Mouse (Mus musculus): ENCODE measurements around the gene Thsd7b.

The Thsd7b gene

DNA sequence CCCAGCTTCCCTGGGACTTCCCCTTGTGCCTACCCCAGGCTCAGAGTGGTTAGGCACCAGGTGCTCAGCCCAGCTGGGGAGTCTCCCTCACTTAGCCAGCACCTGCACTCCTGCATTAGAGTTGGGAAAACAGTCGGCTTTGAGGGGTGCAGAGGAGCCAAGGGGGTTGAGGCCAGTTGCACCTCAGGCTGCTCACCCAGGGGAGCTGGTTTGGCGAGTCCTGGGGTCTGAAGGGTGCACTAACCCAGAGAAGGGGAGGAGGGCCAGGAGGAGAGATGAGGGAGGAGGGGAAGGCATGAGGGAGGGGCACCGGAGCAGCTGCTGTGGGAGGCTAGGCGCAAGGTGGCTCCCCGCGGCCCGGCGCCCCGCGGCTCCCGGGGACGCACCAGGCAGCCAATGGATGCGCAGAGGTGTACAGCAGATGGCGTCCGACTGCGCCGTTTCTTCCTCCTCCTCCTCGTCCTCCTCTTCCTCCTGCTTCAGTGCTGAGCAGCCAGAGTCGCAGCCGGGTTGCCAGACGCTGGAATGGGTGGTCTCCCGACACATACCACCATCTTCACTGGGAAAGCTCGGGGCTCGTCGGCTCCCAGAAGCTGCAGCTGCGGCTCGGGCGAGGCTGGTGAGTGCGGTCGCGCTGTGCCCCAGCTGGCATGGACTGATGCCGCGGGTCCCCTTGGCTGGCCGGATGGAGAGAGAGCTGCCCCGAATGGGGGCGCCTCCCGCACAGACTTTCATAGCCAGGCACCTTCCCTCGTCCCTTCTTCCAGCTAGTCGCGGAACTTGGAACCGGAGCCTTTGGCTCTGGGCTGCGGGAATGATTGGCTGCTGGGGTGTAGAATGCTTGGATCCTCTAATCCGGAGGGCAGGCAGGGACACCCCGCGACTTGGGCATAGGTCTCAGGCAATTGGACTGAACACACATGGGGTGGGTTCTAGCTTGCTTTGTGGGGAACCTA is at the start of gene Thsd7b:
Thsd7b (plus strand) TSS at position 321 of the 956 bp plus-strand sequence.
- no peak for DNase-seq (ENCODE audit: low spot score in 2 of 2)

DNA sequence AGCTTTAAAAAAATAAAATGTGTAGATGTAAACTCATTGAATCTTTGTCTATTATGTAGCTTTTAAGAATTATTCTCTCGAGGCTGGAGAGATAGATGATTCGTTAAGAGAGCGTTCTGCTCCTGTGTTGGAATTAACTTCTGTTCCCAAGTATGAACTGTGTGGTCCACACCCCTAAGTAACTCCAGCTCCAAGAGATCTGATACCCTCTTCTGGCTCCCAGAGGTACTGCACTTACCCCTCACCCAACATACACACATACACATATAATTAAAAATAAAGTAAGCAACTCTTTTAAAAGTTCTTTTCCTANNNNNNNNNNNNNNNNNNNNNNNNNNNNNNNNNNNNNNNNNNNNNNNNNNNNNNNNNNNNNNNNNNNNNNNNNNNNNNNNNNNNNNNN is 28.8 kb upstream of the Thsd7b start:
- no peak for DNase-seq (ENCODE audit: low spot score in 2 of 2)

DNA sequence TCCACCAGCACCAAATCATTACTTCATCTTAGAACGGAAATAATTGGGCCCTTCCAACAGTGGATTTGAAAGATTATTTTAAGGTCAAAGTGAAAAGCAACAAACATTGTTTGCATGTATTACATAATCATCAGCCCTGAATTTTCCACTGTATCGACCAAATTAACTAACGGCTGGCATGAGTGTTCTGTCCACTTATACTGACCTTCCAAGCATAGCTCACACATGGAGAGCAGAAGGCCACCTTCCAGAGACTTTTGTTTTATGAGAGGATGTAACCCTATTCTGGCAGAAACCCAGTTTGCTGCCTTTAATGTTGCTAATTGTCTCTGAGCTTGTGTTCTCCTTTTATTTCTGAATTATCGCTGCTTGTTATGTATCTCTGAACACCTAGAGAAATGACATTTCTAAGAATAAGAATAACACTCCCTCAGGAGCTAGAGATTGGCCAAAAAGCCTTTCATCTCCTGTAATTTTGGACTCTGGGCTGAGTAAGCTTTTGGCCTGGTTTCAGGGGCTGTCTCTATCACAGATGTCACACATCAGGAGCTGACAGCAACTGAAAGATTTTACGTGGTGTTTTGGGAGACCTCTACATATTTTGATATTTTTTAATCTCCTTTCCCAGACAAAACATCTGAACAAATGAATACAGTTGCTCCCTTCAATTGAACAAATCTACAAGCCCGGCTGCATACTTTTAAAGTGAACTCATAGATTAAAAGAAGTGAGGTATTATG is 22.2 kb upstream of the Thsd7b start:
- no peak for DNase-seq (ENCODE audit: low spot score in 2 of 2)

DNA sequence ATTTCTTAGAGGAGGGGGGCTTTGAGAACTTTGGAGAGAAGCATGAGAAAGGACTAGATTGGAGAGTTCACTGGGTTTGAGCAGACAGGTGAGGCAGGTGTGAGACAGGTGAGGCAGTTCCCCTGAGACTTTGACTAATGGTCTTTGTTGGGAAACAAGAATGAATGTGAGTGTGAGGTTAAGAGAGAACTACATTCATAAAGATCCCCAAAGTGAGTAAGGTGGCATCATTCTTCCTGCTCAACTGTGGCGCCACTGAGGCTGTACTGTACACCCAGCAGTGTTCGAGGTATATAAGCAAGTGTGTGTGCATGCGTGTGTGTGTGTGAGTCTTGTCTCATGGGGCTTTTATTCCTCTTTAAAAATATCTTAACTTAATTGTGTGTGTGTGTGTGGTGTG is 6.4 kb upstream of the Thsd7b start:
- no peak for DNase-seq (ENCODE audit: low spot score in 2 of 2)

DNA sequence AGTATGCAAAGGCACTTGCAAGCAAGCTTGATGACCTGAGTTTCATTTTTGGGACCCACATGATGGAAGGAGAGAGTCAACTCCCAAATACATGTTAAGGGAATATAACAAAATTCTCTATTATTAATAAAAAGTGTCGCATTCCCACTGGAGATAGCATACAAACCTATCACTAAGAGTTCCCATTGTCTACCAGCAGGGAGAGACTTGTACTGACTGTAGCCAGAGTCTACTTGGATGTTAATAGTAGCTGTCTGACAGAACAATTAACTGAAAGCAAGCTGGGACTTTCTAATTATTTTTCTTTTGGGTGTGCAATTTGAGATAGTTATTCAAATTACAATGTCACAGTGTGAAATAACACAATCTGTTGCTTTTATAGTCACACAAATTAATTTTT is 31.1 kb downstream of the Thsd7b start:
- DNase-seq (ENCODE audit: low spot score in 2 of 2): no peak

DNA sequence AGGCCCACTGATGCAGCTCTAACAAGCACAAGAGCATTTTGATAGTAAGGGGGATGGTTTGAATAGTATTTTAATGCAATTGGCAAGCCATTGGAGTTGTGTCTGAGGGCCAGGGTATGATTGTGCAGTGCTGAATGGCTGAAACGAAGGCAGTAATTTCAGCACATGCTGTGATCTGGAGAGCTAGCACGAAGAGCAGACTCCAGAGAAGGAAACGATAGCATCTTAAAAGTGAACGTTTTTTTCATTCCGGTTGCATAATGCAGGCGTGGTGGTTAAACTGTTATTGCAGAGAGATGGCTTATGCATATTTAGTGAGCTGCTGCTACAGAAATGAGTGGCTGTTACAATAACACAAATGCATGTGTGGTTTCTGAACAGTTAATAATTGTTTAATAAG is 51.3 kb downstream of the Thsd7b start:
- no peak for DNase-seq (ENCODE audit: low spot score in 2 of 2)

DNA sequence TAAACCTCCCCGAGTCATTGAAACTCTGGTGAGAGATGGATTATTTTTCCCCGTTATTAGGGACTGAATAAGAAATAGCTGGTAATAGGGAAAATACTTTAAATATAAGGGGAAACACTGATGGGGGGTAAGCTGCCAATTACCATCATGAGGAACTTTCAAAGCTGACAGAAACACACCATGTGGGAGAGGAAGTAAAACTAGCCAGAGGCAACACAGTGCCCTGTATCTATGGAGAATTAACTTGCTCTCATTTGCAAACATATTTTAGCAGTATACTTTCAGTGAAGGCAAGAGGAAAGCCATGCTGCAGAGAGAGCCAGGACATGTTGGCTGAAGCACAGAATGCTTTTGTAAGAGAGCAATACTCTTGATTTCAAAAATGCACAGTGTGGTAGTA is 51.7 kb downstream of the Thsd7b start:
- DNase-seq (ENCODE audit: low spot score in 2 of 2): no peak

DNA sequence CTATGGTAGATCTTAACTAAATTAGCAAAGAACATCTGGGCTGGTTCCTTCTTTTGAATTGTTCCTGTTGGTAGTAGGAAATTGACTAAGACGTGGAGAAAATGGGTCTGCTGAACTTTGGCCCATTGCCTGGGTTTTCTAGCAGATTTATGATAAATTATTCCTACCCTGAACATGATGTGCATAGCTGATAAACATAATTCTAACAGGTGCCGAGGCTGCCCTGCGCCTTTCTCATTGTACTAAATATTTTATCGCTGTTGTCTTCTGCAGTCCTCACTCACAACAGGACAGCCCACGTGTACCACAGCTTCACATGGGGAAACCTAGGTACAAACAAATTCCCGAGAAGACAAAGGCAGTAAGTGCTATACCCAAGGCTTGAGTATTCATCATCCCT is 83.5 kb downstream of the Thsd7b start:
- DNase-seq (ENCODE audit: low spot score in 2 of 2): no peak

DNA sequence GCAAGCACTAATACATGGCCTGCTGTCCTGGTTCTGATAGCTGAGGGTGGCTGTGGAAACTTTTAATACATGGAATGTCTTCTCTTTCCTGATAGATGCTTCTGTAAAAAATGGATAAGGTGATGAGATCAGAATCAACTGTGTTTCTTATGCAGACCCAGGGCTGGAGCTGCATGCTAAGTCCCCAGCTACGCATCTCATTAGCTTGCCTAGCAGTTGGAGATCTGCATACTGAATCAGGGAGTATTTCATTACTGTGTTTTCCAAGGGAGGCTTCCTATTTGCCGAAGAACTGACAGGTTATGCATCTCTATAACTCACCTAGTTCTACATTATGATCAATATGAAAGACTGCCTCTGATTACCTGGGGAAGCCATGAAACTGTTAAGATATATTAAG is 84.3 kb downstream of the Thsd7b start:
- DNase-seq (ENCODE audit: low spot score in 2 of 2): no peak

DNA sequence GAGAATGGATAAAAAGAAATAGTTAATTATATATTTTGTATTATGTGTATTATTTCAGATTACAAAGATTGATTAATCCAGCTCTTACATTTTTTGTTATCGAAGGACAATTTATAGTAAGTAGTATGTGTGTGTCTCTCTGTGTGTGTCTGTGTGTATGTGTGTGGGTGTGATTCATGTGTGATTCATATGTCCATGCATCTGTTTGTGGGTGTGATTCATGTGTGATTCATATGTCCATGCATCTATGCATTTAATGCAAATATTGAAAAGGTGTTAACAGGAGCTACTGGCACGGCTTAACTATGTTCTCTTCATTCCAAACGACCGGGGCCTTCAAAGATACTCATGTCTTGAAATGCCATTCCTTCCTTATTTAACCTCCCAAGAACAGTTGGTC is 90.3 kb downstream of the Thsd7b start:
- no peak for DNase-seq (ENCODE audit: low spot score in 2 of 2)

DNA sequence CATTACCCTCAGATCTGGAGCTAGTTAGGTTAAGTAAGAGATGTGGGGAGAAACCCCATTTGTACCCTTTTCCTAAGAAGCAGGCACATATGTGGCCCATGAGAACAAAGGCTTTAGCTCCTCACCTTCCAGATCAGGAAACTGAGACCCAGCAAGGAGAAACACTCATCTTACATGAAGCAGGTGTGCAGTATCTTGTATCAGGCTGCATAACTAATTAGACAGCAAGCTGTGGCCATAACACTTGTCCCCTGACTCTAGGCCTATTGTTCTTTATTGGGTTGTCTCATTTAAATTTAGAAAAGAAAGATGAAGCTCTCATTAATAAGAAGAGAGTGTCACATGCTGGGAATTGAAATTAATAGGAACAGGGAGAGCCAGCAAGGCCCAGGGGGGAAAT is 91.7 kb downstream of the Thsd7b start:
- no peak for DNase-seq (ENCODE audit: low spot score in 2 of 2)

DNA sequence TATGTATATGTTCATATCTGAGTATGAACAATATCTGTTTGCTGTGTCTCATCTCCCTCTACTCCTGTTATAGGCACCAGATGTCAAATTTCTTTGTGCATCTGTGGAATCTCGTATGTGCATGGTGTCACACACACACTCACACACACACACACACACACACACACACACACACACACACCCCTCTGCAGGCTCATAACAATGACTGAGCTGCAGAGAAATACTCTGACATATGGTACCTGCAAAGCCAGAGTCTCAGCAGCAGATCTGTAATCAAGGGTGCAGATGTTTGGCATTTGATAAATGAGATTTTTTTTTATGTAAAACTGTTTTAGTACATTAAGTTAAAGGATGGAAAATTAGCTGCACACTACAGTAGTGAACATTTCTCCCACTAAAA is 92.5 kb downstream of the Thsd7b start:
- no peak for DNase-seq (ENCODE audit: low spot score in 2 of 2)

DNA sequence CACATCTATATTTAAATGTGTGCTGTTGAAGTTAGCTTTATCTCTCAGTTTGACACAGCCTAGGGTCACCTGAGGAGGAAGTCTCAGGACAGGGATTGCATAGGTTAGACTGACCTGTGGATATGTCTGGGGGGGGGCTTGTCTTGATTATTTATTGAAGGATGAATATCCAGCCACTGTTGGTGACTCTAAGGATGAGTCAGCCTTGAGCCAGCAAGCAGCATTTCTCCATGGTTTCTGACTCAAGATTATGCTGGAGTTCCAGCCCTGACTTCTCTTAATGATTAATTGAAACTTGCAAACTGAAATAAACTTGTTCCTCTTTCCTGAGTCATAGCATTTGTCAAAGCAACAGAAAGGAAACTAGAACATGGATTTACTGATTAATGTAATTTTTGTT is 113.4 kb downstream of the Thsd7b start:
- DNase-seq (ENCODE audit: low spot score in 2 of 2): no peak

DNA sequence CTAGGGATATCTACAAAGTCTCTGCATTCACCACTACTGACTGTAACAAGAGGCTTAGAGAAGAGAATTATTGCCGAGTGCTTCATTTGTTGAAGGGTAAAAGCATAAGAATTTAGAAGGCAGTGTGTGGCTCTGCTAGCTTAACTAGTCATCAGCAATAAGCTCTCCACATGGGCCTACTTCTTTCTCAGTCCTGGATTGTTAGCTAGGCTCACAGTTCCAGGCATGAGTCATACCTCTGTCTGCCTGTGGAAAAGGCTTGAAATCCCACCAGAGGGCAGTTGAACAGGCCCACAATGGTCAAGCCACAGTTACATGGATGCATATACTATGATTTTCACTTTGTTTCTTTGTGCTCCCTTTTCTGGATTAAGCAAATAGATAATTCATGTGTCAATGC is 138.5 kb downstream of the Thsd7b start:
- DNase-seq (ENCODE audit: low spot score in 2 of 2): no peak

DNA sequence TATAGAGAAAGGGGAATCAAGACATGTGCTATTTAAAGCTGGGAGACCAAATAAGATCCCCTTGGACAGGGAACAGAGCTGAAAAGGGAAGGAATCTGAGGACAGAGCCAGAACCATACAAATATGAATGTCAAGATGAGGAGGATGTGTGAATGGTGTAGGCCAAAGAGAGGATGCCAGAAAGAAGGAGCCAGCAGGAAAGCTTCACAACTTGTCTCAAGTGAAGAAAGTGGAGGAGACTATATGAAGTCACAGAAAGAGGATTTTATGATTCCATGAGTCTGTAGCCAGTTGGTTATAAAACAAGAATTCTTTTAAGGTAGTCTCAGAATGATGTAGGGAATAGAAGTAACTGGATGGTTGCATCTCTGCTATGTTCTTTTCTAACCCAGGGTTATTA is 148.5 kb downstream of the Thsd7b start:
- DNase-seq (ENCODE audit: low spot score in 2 of 2): no peak

DNA sequence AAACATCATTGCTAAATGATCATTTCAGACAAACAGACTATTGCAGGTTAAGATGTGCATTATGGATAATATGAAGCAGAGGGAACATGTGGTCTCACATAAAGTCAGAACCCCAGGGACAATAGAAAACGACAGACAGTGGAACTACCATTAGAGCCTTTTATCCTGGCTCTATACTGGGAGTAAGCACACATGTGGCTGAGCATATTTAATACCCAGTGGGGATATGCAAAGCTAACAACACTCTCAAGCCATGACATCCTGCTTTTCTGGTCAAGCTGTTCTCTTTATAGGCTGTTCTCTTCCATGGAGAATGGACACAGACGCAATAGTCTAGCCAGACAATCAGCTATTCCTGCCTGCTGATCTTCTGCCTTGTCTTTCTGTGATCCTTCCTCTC is 191.3 kb downstream of the Thsd7b start:
- no peak for DNase-seq (ENCODE audit: low spot score in 2 of 2)

DNA sequence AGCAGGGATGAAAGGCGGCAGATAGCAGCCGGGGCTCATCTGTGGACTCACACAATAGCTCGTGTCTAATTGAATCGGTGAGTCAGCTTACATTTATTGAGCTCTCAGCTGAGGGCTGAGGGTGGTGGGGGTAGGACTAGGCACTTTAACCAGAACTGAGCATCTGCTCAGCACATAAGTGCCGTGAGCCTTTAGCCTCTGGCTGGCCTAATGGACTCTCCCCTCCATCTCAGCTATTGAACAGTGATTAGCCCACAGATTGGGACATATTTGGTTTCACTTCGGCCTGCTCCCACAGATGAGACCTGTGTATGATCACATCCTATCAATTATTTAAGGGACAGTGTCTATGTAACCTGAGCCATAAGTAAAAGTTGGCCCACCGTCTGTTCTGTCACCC is 200.4 kb downstream of the Thsd7b start:
- DNase-seq (ENCODE audit: low spot score in 2 of 2): no peak

DNA sequence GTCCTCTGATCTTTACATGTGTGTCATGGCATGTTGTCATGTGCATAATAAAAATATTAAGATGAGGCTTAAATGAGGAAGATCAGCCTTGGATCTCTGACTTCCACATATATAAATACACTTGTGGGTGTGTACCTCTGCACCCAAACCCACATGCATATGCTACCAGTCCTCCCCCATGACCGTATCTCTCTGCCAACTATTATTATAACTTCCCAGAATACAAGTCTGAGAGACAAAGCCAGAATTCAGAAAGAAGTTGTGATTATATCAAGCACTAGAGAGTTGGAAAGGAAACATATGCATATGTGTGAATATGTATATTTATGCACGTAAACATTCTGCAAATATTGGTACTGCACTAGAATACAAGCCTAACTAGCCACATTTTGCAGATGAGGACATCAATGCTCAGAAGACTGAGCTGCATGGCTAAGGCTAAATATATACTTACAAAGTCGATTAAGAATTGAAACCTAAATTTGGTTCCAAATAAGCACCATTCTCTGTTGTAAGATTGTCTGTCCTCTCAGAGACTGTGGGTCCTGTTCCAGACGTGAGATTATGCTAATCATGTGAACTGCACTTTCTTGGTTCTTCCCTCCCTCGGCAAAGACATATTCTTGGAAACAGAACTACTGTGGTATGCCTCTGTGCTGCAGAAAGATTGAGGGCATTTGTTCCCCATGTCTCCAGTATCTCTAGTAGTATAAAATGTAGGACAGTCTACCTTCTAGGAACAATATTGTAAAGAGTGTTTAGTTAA is 211.3 kb downstream of the Thsd7b start:
- no peak for DNase-seq (ENCODE audit: low spot score in 2 of 2)

DNA sequence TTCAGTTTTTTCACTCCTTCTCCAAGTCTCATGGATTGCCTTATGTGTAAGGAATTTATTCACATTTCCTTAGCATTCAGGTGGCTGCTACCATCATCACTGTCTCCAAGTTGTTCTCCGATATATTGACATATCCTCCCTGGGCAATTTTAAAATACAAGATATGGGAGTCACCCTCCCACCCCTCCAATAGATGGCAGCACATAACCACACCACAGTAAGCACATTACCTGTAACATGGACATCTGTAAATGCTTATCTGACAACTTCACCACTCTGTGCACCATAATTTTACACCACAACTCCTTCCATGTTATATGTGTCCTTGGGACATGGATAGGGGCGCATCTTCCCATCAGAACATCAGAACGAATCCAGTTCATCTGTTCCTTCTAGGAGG is 218.0 kb downstream of the Thsd7b start:
- no peak for DNase-seq (ENCODE audit: low spot score in 2 of 2)

DNA sequence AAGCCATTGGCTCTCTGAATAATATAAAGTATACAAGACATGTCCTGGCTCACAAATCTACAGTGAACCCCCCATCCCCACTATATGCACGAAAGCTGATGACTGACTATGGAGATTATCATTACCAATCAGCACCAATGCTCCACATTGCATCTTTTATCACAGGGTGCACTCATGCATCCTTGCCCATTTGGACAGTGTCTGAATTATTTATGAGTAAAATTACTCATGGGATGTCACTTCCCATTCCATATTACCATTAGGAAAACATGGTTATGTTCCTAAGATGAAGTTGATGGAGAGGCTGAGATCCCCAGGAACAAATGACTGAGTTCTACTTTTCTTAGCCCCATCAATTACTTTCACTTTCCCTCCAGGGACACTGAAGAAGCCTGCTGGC is 220.8 kb downstream of the Thsd7b start:
- DNase-seq (ENCODE audit: low spot score in 2 of 2): no peak

DNA sequence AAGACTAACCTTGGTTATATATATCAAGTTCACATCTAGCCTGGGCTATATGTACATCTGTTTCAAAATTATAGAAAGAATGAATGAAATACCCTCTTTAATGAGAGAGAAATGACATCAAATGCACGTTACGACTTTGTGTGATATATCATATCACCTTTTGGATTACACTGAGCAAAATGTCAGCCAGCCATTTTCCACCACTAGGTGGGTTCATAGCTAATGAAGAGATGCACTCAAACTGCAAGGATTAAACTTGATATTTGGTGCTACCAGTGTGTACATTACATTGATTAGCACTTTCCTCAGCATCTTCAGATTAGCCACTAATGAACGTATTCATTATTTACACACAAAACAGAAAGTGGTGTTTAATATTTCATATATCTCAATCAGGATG is 228.6 kb downstream of the Thsd7b start:
- DNase-seq (ENCODE audit: low spot score in 2 of 2): no peak

DNA sequence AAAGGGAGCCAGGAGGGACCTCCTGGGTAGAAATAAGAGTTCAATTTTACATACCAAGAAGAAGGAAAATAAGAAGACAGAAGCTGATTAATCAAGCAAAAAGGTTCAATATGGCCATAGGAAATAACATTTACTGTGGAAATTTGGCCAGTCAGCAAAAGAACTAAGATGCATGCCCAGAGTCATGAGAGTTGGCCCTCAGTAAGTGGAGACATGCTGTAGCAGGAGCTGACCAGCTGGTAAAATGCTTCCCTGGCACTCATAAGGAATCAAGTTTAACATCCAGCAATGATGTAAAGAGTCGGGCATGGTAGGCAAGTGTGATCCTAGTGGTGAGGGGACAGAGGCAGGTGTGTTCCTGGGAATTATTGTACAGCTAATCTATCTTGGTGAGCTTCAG is 243.3 kb downstream of the Thsd7b start:
- no peak for DNase-seq (ENCODE audit: low spot score in 2 of 2)

All from urinary bladder, adult 18-20 months (tissue).